Mouse (Mus musculus) right cerebral cortex, postnatal 14 days (tissue): ENCODE results near the gene Kcnip4.
A peak's percentile ranks its signal among the peaks of the same experiment; 100 is the strongest.

ENCODE experiments used
- DNase-seq: peaks from one replicate; pipeline ENCODE4 v3.0.0; 2022

Gene Kcnip4

GRCm38 (mm10) chr5:49201164-49201756 is 323.4 kb downstream of the Kcnip4 start:
- DNase-seq: no peak

GRCm38 (mm10) chr5:49188236-49188635 is 336.5 kb downstream of the Kcnip4 start:
- DNase-seq: no peak

- DNase-seq: no peak
These were observed 374.4 kb downstream of the Kcnip4 start for GRCm38 (mm10) chr5:49150116-49150811.

GRCm38 (mm10) chr5:49149684-49150083 is 375.0 kb downstream of the Kcnip4 start:
- no peak for DNase-seq

- DNase-seq: no peak
These were observed 429.3 kb downstream of the Kcnip4 start for GRCm38 (mm10) chr5:49095432-49095831.

- peak; percentile 25 for DNase-seq
These were observed 429.8 kb downstream of the Kcnip4 start for GRCm38 (mm10) chr5:49094945-49095344.

- no peak for DNase-seq
These were observed 430.4 kb downstream of the Kcnip4 start for GRCm38 (mm10) chr5:49094306-49094705.

- DNase-seq: peak; percentile 89
These were observed 434.5 kb downstream of the Kcnip4 start for GRCm38 (mm10) chr5:49090122-49090680.

GRCm38 (mm10) chr5:49065646-49066045 is 459.1 kb downstream of the Kcnip4 start:
- no peak for DNase-seq

GRCm38 (mm10) chr5:49058926-49059325 is 465.8 kb downstream of the Kcnip4 start:
- DNase-seq: no peak

- no peak for DNase-seq
These were observed 466.9 kb downstream of the Kcnip4 start for GRCm38 (mm10) chr5:49057636-49058340.

GRCm38 (mm10) chr5:49047960-49048359 is 476.7 kb downstream of the Kcnip4 start:
- DNase-seq: no peak

- no peak for DNase-seq
These were observed 483.4 kb downstream of the Kcnip4 start for GRCm38 (mm10) chr5:49041259-49041845.

GRCm38 (mm10) chr5:48997359-48997758 is 527.3 kb downstream of the Kcnip4 start:
- no peak for DNase-seq

GRCm38 (mm10) chr5:48989145-48989659 is 535.5 kb downstream of the Kcnip4 start:
- no peak for DNase-seq

- no peak for DNase-seq
These were observed 582.2 kb downstream of the Kcnip4 start for GRCm38 (mm10) chr5:48942378-48943088.

- no peak for DNase-seq
These were observed 592.8 kb downstream of the Kcnip4 start for GRCm38 (mm10) chr5:48931881-48932280.

- DNase-seq: no peak
These were observed 634.5 kb downstream of the Kcnip4 start for GRCm38 (mm10) chr5:48890216-48890615.

- peak; percentile 11 for DNase-seq
These were observed 635.1 kb downstream of the Kcnip4 start for GRCm38 (mm10) chr5:48889395-48890194.

- no peak for DNase-seq
These were observed 646.6 kb downstream of the Kcnip4 start for GRCm38 (mm10) chr5:48878081-48878480.

- no peak for DNase-seq
These were observed 660.3 kb downstream of the Kcnip4 start for GRCm38 (mm10) chr5:48864268-48864967.
